Mouse (Mus musculus): ENCODE data around the gene Cwc25.

Cwc25 gene

GRCm38 (mm10) chr11:97738703-97739102 lies 27.7 kb downstream of the Cwc25 start:
- in situ Hi-C loops (cut with MboI; ENCODE audit: unreplicated experiment in 2 of 2): loop anchor here in 1 of 2 experiments (5.0 kb wide), 1 partner anchor 96 kb away; no protein-coding TSS in a partner anchor

DNA sequence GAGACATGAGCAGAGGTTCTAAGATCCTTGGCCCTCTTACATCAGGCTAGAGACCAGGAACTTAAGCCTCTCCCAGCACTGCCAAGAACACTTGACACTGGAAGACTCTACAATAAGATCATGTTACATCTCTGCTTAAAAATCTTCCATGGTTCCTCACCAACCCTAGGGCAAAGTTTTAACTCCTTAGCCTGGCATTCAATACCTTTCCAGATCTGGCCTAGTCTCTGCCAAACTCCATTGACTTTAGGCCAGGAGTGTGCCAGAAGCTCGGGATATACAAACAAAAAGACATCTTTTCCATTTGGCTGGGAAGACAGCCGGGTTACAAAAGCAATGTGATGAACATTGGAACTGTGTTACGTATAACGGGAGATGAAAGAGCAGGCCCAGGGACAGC lies 28.8 kb downstream of the Cwc25 start:
- in situ Hi-C loops (cut with MboI; ENCODE audit: unreplicated experiment in 2 of 2): loop anchor here in 1 of 2 experiments (5.0 kb wide), 1 partner anchor 95 kb away; no protein-coding TSS in a partner anchor

DNA sequence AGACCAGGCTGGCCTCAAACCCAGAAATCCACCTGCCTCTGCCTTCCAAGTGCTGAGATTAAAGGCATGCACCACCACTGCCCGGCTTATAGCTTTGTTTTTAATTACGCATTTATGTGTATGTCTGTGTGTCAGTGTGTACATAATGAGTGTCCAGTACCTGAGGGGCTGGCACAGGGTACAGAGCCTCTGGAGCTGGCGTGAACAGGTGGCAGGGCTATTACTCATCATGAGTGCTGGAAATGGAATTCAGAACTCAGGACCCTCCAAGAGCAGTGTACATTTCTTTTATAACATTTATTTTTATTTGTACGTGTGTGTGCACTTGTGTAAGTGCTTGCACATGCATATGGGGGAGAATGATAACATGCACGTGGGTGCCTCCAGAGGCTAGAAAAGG lies 29.7 kb downstream of the Cwc25 start:
- in situ Hi-C loops (cut with MboI; ENCODE audit: unreplicated experiment in 2 of 2): loop anchor here in 1 of 2 experiments (5.0 kb wide), 1 partner anchor 94 kb away; no protein-coding TSS in a partner anchor

GRCm38 (mm10) chr11:97734810-97735209 lies 31.5 kb downstream of the Cwc25 start:
- in situ Hi-C loops (cut with MboI; ENCODE audit: unreplicated experiment in 2 of 2): loop anchor here in 1 of 2 experiments (5.0 kb wide), 2 partner anchors 38 to 93 kb away; no protein-coding TSS in a partner anchor

DNA sequence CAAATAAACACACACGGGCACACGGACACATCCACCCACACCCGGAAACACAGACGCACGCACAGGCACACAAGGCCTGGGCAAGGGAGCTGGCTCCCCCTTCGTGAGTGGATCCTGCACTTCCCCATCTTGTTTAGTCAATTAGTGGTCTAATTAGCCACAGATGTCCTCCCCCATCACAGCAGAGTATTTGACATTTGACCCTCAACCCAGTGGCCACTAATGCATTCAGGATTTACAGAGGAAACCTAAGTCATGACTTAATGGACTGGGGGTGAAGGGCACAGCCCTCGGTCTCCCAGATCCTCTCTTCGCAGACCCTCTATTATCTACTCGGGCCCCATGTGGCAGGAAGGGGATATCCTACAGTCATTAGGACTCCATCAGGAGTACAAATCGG lies 32.7 kb downstream of the Cwc25 start:
- in situ Hi-C loops (cut with MboI; ENCODE audit: unreplicated experiment in 2 of 2): loop anchor here in 1 of 2 experiments (5.0 kb wide), 1 partner anchor 36 kb away; no protein-coding TSS in a partner anchor

GRCm38 (mm10) chr11:97728730-97729129 lies 37.6 kb downstream of the Cwc25 start:
- in situ Hi-C loops (cut with MboI; ENCODE audit: unreplicated experiment in 2 of 2): no loop called here

DNA sequence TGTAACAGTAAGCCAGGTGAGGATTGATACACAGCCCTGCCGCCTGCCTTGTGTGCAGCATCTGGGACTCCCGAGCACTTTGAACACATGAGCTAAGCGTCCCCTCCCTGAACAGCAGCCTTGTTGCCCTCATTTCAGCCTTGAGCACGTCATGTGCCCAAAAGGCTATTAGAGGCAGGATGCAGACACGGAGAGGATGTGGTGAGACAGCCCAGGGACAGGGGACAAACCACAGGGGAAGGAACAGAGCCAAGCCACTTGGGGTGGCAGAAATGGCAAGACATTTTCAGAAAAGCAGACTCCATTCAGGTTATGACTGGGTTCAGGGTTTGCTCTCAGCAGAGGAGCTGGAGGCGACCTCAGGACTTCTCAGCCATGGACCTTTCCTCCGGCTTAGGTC lies 38.0 kb downstream of the Cwc25 start:
- in situ Hi-C loops (cut with MboI; ENCODE audit: unreplicated experiment in 2 of 2): no loop called here

DNA sequence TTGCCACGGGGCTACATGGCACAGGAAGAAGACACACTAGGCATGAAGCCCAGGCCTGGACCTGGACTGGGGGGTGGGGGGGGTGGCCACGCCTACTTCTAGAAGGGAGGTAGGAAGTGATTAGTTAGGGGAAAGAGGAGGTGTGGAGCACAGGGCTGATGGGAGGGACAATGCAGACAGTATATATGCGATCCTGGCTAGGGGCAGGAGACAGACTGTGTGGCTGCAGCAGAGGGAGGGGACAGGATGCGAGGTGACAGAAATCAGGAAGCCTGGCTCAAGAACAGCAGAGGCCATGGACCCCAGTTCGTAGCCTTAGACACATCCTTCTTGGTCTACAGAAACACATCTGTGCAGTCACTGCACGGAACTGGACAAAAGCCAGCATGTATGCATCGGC lies 42.6 kb downstream of the Cwc25 start:
- in situ Hi-C loops (cut with MboI; ENCODE audit: unreplicated experiment in 2 of 2): loop anchor here in 1 of 2 experiments (25.0 kb wide), 1 partner anchor 1661 kb away; the partner anchor contains the start of gene Ube2z

- in situ Hi-C loops (cut with MboI; ENCODE audit: unreplicated experiment in 2 of 2): loop anchor here in 1 of 2 experiments (25.0 kb wide), 1 partner anchor 1659 kb away; the partner anchor contains the start of gene Ube2z
Measured at GRCm38 (mm10) chr11:97721338-97721737, 45.0 kb downstream of the Cwc25 start.

DNA sequence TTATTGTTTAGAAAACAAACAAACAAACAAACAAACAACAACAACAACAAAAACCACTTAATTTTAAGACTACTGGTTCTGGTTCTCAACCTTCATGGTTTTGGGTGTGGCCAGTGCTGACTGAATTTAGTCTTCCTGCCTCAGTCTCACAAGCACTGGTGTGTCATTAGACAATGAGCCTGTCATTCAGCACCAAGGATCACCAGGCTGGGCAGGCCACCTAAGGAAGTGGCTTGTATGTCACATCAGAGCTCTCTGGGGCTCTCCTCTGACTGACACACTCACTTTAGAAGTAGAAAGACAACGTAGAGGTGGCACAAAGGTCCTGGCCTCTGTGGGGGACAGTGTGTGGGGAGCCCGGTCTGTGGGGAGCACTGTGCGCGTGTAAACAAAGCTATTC lies 47.3 kb downstream of the Cwc25 start:
- in situ Hi-C loops (cut with MboI; ENCODE audit: unreplicated experiment in 2 of 2): loop anchor here in 1 of 2 experiments (25.0 kb wide), 1 partner anchor 1657 kb away; the partner anchor contains the start of gene Ube2z

- in situ Hi-C loops (cut with MboI; ENCODE audit: unreplicated experiment in 2 of 2): loop anchor here in 1 of 2 experiments (25.0 kb wide), 1 partner anchor 1656 kb away; the partner anchor contains the start of gene Ube2z
Measured at GRCm38 (mm10) chr11:97718281-97718860, 48.0 kb downstream of the Cwc25 start.

GRCm38 (mm10) chr11:97717369-97718280 lies 48.7 kb downstream of the Cwc25 start:
- in situ Hi-C loops (cut with MboI; ENCODE audit: unreplicated experiment in 2 of 2): loop anchor here in 1 of 2 experiments (25.0 kb wide), 1 partner anchor 1655 kb away; the partner anchor contains the start of gene Ube2z

GRCm38 (mm10) chr11:97716021-97716420 lies 50.3 kb downstream of the Cwc25 start:
- in situ Hi-C loops (cut with MboI; ENCODE audit: unreplicated experiment in 2 of 2): loop anchor here in 1 of 2 experiments (25.0 kb wide), 1 partner anchor 1654 kb away; the partner anchor contains the start of gene Ube2z

GRCm38 (mm10) chr11:97714784-97715760 lies 51.3 kb downstream of the Cwc25 start:
- in situ Hi-C loops (cut with MboI; ENCODE audit: unreplicated experiment in 2 of 2): loop anchor here in 1 of 2 experiments (25.0 kb wide), 1 partner anchor 1653 kb away; the partner anchor contains the start of gene Ube2z

DNA sequence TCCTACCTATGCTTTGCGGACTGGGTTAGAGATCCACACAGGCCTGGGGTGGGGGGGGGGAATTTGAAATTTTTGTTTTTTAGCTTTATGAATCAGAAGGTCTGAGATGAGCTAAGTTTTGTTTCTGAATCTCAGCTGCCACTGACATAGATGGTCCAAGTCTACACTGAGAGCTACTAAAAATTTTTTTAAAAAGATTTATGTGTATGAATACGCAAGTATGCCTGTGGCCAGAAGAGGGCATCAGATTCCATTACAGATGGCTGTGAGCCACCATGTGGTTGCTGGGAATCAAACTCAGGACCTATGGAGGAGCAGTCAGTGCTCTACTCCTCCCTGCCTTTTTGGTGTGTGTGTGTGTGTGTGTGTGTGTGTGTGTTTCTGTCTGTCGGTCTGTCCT lies 52.0 kb downstream of the Cwc25 start:
- in situ Hi-C loops (cut with MboI; ENCODE audit: unreplicated experiment in 2 of 2): loop anchor here in 1 of 2 experiments (25.0 kb wide), 1 partner anchor 1652 kb away; the partner anchor contains the start of gene Ube2z

DNA sequence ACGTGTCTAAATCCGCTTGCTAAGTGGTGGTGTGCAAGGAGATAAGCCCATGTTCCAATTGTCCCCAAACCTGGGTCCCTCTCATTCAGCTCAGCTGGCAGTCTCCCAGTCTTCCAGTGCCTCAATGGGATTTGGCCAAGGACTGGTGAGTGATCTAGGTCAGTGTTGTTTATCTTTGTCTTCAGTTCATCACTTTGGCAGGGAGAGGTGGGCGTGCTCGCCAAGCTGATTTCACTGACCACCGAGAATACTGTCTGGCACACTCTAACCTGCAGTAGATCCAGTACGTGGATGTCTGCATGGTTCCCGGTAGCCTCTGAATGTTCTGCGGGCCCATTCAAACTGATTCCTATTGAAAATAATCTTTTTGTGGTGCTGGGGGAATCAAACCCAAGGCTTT lies 52.5 kb downstream of the Cwc25 start:
- in situ Hi-C loops (cut with MboI; ENCODE audit: unreplicated experiment in 2 of 2): loop anchor here in 1 of 2 experiments (25.0 kb wide), 1 partner anchor 1652 kb away; the partner anchor contains the start of gene Ube2z

DNA sequence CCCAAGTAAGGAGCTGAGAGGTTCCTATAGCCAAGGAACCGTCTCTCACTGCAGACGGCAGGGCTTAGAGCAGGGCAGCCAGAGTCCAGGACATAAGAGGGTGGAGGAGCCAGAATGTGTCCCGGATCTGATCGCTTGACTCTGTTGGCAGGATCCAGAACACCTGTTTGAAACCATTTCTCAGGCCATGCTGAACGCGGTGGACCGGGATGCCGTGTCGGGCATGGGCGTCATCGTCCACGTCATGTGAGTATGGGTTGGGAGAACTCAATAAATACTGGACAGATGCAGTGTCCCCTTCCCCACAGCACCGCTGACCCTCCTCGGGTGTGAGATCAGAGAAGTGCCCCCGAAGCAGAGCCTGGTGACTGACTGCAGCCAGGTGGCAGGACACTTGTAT lies 54.1 kb downstream of the Cwc25 start:
- in situ Hi-C loops (cut with MboI; ENCODE audit: unreplicated experiment in 2 of 2): loop anchor here in 1 of 2 experiments (25.0 kb wide), 1 partner anchor 1650 kb away; the partner anchor contains the start of gene Ube2z

- in situ Hi-C loops (cut with MboI; ENCODE audit: unreplicated experiment in 2 of 2): loop anchor here in 1 of 2 experiments (25.0 kb wide), 1 partner anchor 1649 kb away; the partner anchor contains the start of gene Ube2z
Measured at GRCm38 (mm10) chr11:97711200-97711900, 55.0 kb downstream of the Cwc25 start.
